Mouse (Mus musculus): ENCODE results near the gene Bcar1. TPM values are rescaled to one million over a fixed set of nuclear protein-coding genes. Genes with fewer than 3 reads are reported as not detected.

The Bcar1 gene
- polyA plus RNA-seq, 1 experiment from 2014 or later: 61.1 TPM

DNA sequence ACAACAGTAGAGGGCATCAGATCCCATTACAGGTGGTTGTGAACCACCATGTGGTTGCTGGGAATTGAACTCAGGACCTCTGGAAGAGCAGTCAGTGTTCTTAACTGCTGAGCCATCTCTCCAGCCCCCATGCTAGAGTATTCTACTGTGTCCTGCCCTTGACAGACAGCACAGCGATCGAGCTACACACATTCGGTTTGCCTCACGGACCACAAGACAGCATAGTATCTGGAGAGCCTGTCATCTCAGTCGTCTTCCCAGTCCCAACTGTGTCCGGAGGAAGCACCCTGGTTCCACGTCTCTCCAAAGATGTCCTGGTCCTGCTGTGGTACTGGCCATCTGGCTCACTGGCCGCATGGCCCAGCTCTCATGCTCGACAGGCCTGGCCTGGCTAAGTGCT is 21.5 kb upstream of the Bcar1 start:
- Histone ChIP-seq H3K9me3 (no peaks in the 10 kb centered on the region), H3K4me3 (no peak overlapping the region), H3K27me3 (replicated peaks; ENCODE audit: low read depth, poor library complexity, severe bottlenecking) (no peaks in the 10 kb centered on the region), H3K27ac (replicated peaks) (no peak overlapping the region), H3K4me1 (peaks cover 15% of the 10 kb centered on the region), H3K36me3 (replicated peaks) (peaks cover 48% of the 10 kb centered on the region)
- no peak for DNase-seq (ENCODE audit: low spot score)
- 93% methylated on average over 9 of the region's 9 CpGs for WGBS

DNA sequence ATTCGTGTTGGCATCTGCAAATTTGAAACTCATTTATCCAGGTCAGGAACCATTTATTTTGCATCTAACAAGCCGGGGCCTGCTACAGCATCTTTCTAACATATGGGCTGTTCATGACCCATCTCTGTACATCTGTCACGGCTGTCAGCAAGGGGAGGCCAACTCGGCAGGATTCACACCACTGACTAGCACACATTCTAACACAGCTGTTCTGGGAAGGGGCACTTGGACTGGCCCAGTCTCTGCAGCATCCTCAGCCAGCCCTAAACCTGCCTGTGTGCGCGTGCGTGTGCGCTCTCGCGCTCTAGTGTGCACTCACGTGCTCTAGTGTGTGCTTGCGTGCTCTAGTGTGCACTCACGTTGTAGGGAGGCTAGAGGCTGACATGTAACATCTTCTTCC is 17.1 kb upstream of the Bcar1 start:
- WGBS: 87% methylated on average over 13 of the region's 13 CpGs
- H3K9me3 ChIP-seq: no peaks in the 10 kb centered on the region
- no peak for DNase-seq (ENCODE audit: low spot score)

DNA sequence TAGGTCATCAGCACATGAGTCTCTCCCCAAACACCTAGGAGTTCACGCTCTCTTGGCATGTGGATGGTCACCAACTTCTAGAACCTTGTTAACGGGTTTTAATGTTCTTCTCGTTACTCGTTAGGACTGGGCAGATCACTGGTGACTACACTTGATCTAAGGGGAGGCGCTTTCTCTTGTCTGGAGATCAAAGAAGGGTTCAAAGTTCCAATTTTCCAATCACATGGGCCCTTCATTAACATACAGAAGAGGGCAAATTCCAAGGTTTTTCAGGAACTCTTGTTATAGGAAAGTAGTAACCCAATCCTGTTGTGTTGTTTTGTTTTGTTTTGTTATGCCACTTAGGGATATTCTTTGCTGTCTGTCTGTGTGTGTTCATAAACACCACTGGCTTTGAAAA is 15.2 kb upstream of the Bcar1 start:
- Histone ChIP-seq H3K4me3 (no peak overlapping the region), H3K27me3 (replicated peaks; ENCODE audit: low read depth, poor library complexity, severe bottlenecking) (no peaks in the 10 kb centered on the region), H3K9me3 (no peaks in the 10 kb centered on the region), H3K36me3 (replicated peaks) (0 out of 2 replicates have a peak, but pooled peaks cover 1% of the 10 kb centered on the region), H3K27ac (replicated peaks) (no peak overlapping the region), H3K4me1 (peaks cover 13% of the 10 kb centered on the region)
- 89% methylated on average over 5 of the region's 5 CpGs for WGBS
- DNase-seq (ENCODE audit: low spot score): no peak

More for the DNA sequence above, 17.1 kb upstream of the Bcar1 start:
- no peaks in the 10 kb centered on the region for H3K27me3 ChIP-seq (replicated peaks; ENCODE audit: low read depth, poor library complexity, severe bottlenecking)
- no peak overlapping the region for H3K27ac ChIP-seq (replicated peaks)
- peaks cover 13% of the 10 kb centered on the region for H3K36me3 ChIP-seq (replicated peaks)
- peaks cover 7% of the 10 kb centered on the region; the same call in 1 of the 2 replicates for H3K4me1 ChIP-seq
- H3K4me3 ChIP-seq: no peak overlapping the region

DNA sequence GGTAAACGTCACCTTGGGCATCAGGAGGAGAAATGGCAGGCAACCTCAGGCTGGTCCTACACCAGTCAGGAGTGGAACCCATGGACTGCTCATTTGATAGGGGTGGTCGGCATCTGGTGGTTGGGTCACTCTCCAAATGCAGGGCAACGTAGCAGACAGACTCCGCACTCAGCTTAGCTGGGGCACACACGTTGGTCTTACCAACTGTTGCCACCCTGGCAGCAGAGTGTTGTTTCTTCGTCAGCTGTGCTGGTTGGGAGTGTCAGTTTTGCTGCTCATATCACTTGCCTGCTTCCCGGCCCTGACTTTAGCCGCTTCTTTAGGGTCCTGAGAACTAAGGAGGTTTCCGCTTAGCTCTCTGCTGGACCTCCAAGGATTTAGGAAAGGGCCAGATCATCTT is 14.0 kb upstream of the Bcar1 start:
- no peaks in the 10 kb centered on the region for H3K27me3 ChIP-seq (replicated peaks; ENCODE audit: low read depth, poor library complexity, severe bottlenecking)
- 90% methylated on average over 9 of the region's 9 CpGs for WGBS
- H3K9me3 ChIP-seq: no peaks in the 10 kb centered on the region
- no peaks in the 10 kb centered on the region for H3K36me3 ChIP-seq (replicated peaks)
- H3K27ac ChIP-seq (replicated peaks): no peak overlapping the region
- H3K4me3 ChIP-seq: no peak overlapping the region
- H3K4me1 ChIP-seq: peaks cover 16% of the 10 kb centered on the region
- DNase-seq (ENCODE audit: low spot score): no peak

DNA sequence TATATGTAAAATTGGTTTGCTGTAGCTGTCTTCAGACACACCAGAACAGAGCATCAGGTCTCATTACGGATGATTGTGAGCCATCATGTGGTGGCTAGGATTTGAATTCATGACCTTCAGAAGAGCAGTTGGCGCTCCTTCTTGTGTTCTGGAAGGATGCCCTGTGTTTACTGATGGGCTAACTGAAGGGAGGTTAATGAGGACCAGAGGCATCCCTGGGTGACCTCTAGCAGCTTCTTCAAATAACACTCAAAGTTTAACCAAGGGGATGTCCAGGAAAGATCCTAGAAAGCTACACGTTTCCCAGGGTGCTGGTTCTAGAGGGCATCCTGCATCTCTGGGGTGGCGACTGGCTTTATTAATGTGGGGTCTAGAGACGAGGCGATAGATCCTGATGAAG is 11.1 kb upstream of the Bcar1 start:
- 88% methylated on average over 6 of the region's 6 CpGs for WGBS
- H3K4me3 ChIP-seq: no peak overlapping the region
- DNase-seq (ENCODE audit: low spot score): no peak

DNA sequence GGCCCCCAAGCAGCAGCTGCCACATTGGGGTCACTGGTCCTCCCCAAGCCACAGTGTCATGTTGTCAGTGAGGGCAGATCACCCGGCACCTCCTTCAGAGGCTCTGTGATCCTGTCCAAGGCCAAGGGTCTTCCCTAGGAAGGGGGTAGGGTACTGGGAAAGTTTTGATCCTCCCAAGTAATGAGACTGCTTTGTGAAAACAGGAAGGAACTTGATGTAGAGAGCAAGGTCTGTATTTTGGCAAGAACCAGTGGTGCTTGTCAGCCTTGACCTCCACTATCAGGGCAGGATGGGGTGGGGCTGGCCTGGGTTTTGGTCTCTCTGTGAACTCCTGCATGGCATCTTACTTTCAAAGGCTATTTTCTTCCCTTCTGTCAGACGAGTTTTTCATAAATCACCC is 10.5 kb upstream of the Bcar1 start:
- Histone ChIP-seq H3K9me3 (no peaks in the 10 kb centered on the region), H3K27me3 (replicated peaks; ENCODE audit: low read depth, poor library complexity, severe bottlenecking) (no peaks in the 10 kb centered on the region), H3K36me3 (replicated peaks) (no peaks in the 10 kb centered on the region), H3K4me3 (no peak overlapping the region), H3K27ac (replicated peaks) (no peak overlapping the region), H3K4me1 (peaks cover 12% of the 10 kb centered on the region)
- WGBS: 59% methylated on average over 2 of the region's 2 CpGs
- DNase-seq (ENCODE audit: low spot score): no peak

More for the DNA sequence above, 11.1 kb upstream of the Bcar1 start:
- no peak overlapping the region for H3K27ac ChIP-seq (replicated peaks)
- H3K4me1 ChIP-seq: peaks cover 12% of the 10 kb centered on the region
- no peaks in the 10 kb centered on the region for H3K9me3 ChIP-seq
- H3K36me3 ChIP-seq (replicated peaks): no peaks in the 10 kb centered on the region
- H3K27me3 ChIP-seq (replicated peaks; ENCODE audit: low read depth, poor library complexity, severe bottlenecking): no peaks in the 10 kb centered on the region

DNA sequence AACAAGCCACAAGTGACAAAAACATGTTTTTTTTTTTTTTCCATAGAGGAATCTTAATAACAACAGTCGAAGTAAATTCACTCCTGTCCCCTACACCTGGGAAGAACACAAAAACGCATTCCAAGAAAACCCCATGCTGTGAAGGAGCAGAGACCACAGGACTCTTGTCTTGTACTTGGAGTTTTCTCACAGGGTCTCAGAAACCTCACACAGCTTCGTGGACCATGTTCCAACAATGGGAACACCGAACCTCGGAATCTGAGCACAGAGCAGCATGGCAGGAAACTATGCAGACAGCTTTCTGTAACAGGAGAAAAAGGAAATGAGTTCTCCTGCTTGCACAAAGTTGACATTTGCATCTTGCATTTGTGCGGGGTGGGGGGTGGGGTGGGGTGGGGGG is 5.2 kb upstream of the Bcar1 start:
- Histone ChIP-seq H3K27me3 (replicated peaks; ENCODE audit: low read depth, poor library complexity, severe bottlenecking) (peaks cover 6% of the 10 kb centered on the region; the same call in 1 of the 2 replicates), H3K27ac (replicated peaks) (no peak overlapping the region), H3K9me3 (no peaks in the 10 kb centered on the region), H3K36me3 (replicated peaks) (no peaks in the 10 kb centered on the region), H3K4me3 (no peak overlapping the region), H3K4me1 (peaks cover 42% of the 10 kb centered on the region)
- WGBS: 59% methylated on average over 6 of the region's 6 CpGs
- no peak for DNase-seq (ENCODE audit: low spot score)

DNA sequence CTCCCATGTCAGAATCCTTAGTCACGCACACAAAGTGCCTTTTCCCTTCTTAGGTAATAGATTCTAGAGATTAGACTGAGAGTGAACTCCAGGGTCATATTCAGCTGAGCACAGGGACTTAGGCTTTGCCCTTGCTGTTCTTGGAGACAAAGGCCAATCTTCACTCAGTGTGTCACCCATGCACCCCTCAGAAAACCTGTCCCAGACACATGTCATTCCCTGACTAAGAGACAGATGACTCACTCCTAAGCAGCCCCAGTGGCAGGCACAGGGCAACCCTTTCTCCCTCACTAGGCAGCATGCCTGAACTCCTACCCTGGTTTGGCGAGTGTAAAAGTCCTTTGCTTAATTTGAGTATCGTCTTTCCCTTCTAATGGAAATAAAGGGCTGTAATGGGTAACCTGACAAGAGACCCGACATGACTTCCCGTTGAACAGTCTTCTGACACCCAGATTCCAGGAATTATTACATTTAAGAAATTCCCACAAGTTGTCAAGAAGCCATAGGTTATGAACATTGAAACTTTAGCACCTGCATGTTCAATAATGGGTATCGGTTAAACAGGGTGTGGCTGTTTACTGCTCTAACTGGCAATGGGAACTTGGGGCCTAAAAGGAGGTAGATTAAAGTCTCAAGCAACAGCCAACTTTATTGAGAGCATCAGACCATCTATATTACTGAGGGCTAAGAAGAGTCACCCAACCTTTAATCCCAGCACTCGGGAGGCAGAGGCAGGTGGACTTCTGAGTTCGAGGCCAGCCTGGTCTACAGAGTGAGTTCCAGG is 4.4 kb upstream of the Bcar1 start:
- H3K36me3 ChIP-seq (replicated peaks): no peaks in the 10 kb centered on the region
- no peak overlapping the region for H3K4me3 ChIP-seq
- H3K27me3 ChIP-seq (replicated peaks; ENCODE audit: low read depth, poor library complexity, severe bottlenecking): peaks cover 6% of the 10 kb centered on the region; the same call in 1 of the 2 replicates
- peaks cover 43% of the 10 kb centered on the region for H3K4me1 ChIP-seq
- no peak overlapping the region for H3K27ac ChIP-seq (replicated peaks)
- no peaks in the 10 kb centered on the region for H3K9me3 ChIP-seq
- no peak for DNase-seq (ENCODE audit: low spot score)
- whole genome bisulfite sequencing: 81% methylated on average over 8 of the region's 8 CpGs

DNA sequence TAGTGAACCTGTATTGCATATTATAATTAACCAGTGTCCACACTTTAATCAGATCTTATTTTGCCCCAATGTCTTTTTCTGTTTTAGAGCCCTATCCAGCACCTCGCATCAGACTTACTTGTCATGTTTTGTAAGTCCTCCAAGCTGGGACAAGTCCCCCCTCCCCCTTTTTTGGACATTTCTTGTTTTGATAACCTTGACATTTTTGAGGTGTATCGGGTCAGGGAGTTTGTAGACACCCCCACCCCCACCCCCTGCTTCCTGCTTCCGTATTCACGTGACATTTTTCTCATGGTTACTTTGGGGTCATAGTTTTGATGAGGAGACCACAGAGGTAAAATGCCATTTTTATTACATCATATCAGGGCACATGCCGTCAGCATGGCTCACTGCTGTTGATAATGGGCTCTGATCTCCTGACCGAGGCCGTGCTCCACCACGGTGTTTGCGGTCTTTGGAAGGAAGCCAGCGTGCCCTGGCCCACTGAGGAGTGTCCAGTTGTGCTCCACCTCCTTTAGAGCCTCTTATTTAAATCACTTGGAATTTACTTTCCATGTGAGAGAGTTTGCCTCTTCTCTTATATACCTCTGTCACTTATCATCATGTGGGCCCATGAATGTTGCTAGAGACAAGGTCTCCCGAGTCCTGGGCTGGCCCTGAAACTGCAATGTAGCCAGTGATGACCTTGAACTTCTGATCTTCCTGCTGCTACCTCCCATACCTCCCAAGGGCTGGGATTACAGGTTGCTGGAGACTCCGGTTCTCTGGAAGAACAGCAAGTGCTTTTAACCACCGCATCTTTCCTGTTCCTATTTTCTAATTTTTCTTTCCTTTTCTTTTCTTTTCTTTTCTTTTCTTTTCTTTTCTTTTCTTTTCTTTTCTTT is 3.2 kb upstream of the Bcar1 start:
- H3K4me1 ChIP-seq: peaks cover 55% of the 10 kb centered on the region
- no peaks in the 10 kb centered on the region for H3K36me3 ChIP-seq (replicated peaks)
- H3K27ac ChIP-seq (replicated peaks): no peak overlapping the region
- H3K9me3 ChIP-seq: no peaks in the 10 kb centered on the region
- H3K27me3 ChIP-seq (replicated peaks; ENCODE audit: low read depth, poor library complexity, severe bottlenecking): peaks cover 6% of the 10 kb centered on the region; the same call in 1 of the 2 replicates
- no peak for DNase-seq (ENCODE audit: low spot score)
- H3K4me3 ChIP-seq: no peak overlapping the region
- WGBS: 79% methylated on average over 13 of the region's 13 CpGs

DNA sequence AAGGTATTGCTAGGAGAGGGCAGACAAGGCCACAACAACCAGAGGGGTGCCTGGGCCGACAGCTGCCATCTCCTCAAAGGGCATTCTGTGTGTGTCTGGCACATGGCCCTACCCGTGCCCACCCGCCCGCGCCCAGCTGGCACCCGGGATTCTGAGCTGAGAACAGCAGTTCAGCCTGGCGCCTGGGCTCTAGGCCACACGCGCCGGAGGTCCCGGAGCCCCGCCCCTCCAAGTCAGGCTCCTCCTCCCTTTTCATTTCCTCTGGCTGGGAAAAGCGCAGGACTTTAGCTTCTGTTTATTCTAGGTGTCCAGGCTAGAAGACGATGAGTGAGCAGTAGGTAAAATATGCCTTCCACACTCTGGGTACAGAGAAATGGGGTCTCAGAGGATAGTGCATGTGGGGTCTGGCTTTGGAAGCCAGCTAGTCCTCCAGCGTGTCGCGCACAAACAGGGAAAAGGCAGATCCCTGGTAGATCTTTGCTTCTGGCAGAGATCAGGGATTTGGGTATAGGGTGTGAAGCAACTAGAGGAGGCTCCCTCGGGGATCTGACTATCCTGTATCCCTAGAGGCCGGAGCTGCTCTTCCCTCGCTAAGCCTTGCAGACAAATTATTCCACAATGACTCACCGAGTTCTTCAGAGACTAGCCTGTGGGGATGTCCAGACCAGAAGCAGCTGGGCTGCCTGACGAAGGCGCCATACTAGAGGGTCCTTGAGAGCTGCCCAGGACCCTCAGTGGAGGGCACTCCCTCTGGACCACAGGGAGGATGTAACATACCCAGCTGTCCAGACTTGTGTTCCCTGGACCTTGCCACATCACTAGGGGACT is 2.2 kb upstream of the Bcar1 start:
- no peaks in the 10 kb centered on the region for H3K9me3 ChIP-seq
- DNase-seq (ENCODE audit: low spot score): peak; percentile 75
- H3K4me3 ChIP-seq: peak overlapping the region; percentile 45
- peaks cover 65% of the 10 kb centered on the region for H3K4me1 ChIP-seq
- H3K27me3 ChIP-seq (replicated peaks; ENCODE audit: low read depth, poor library complexity, severe bottlenecking): peaks cover 6% of the 10 kb centered on the region; the same call in 1 of the 2 replicates
- H3K27ac ChIP-seq (replicated peaks): peak overlapping the region; percentile 57
- 4% methylated on average over 23 of the region's 23 CpGs for WGBS
- H3K36me3 ChIP-seq (replicated peaks): 0 out of 2 replicates have a peak, but pooled peaks cover 5% of the 10 kb centered on the region

DNA sequence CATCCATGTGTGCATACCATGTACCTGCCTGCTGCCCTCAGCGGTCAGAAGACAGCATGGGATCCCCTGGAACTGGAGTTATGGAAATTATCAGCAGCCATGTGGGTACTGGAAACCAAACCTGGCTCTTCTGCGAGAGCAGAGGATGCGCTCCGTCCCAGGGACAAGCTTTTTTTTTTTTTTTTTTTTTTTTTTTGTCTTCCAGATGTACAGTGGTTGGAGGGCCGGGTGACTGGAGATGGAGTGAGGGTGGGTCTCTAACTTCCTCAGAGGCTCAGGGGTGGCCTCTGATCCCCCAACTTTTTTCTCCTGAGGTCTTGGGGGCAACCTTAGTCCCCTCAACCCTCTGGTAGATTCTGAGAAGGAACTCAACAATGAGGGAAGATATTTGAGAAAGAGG is 1.5 kb upstream of the Bcar1 start:
- Histone ChIP-seq H3K4me3 (peak overlapping the region; percentile 45), H3K9me3 (no peaks in the 10 kb centered on the region), H3K36me3 (replicated peaks) (0 out of 2 replicates have a peak, but pooled peaks cover 10% of the 10 kb centered on the region), H3K4me1 (peaks cover 69% of the 10 kb centered on the region), H3K27me3 (replicated peaks; ENCODE audit: low read depth, poor library complexity, severe bottlenecking) (peaks cover 6% of the 10 kb centered on the region; the same call in 1 of the 2 replicates), H3K27ac (replicated peaks) (peak overlapping the region; percentile 57; the same call in 1 of the 2 replicates)
- WGBS: 62% methylated on average over 5 of the region's 5 CpGs
- DNase-seq (ENCODE audit: low spot score): no peak

All from embryonic facial prominence, embryonic 10.5 days (tissue).